Mouse (Mus musculus) inflammation-experienced regulatory T-cells, adult 16 weeks (primary cell): Measurements from ENCODE around the gene 2610021A01Rik. TPM values are rescaled to one million over a fixed set of nuclear protein-coding genes. Genes with fewer than 3 reads are reported as not detected.

Source experiments
- polyA plus RNA-seq: library from polyadenylated mRNA; unstranded; fragments of 100-300 nt; shearing (Covaris generic); gene quantifications from one replicate; pipeline ENCODE4 v1.2.1, GENCODE M21; 2017

The 2610021A01Rik gene
- polyA plus RNA-seq, result 35.4 TPM

GRCm38 (mm10) chr7:41599034-41599813 is at the start of gene 2610021A01Rik:
2610021A01Rik (plus strand) TSS chr7:41599230.

DNA sequence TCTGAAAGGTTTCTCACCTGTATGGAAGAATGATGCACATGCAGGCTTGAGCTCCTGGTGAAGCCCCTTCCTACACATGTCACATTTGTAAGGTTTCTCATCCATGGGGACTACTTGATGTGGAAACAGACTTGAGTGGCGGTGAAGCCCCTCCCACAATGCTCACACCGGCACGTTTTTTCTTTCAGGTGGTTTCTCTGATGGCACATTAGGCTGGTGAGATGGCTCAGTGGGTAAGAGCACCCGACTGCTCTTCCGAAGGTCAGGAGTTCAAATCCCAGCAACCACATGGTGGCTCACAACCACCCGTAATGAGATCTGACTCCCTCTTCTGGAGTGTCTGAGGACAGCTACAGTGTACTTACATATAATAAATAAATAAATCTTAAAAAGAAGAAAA is 25.5 kb upstream of the 2610021A01Rik start, which contains the start of gene Gm6871:
Gene Gm6871, minus strand, starts transcription at position 101 of the 400 bp plus-strand sequence.

GRCm38 (mm10) chr7:41632409-41633220 is 33.6 kb downstream of the 2610021A01Rik start, which contains the start of gene Zfp788:
Zfp788 (plus strand) TSS chr7:41633203.

Other genes with a start within 250 kb of the 2610021A01Rik start
- 48.4 TPM for gene AI987944, start 205.9 kb upstream of the 2610021A01Rik start, polyA plus RNA-seq
- gene Vmn2r57, start 150.5 kb upstream of the 2610021A01Rik start, polyA plus RNA-seq, result 0.10 TPM
- gene Gm20449, start 99.8 kb upstream of the 2610021A01Rik start, polyA plus RNA-seq, result not detected
- gene AW146154, start 99.3 kb upstream of the 2610021A01Rik start, polyA plus RNA-seq, result 18.2 TPM
- gene Gm6871, start 25.6 kb upstream of the 2610021A01Rik start, polyA plus RNA-seq, result 0.29 TPM
- gene Zfp788, start 34.0 kb downstream of the 2610021A01Rik start, polyA plus RNA-seq, result 11.4 TPM